Mouse (Mus musculus) spleen, embryonic (tissue): ENCODE measurements around the gene Rcsd1.

Source experiments
- CTCF ChIA-PET: fragments of 350-600 bp; sonication (Branson Sonifier 250); formaldehyde crosslinking; loops from one replicate; lab custom pipeline; 2022; lab: Charles Lee

Rcsd1 gene

GRCm38 (mm10) chr1:165709629-165710256 lies at the start of gene Rcsd1:
Gene Rcsd1 (minus strand): TSS chr1:165709757.
- CTCF ChIA-PET = no interaction called here

GRCm38 (mm10) chr1:165755194-165755593 lies 45.6 kb upstream of the Rcsd1 start:
- CTCF ChIA-PET = no interaction called here

GRCm38 (mm10) chr1:165754205-165754604 lies 44.6 kb upstream of the Rcsd1 start:
- CTCF ChIA-PET = no interaction called here

GRCm38 (mm10) chr1:165751838-165752237 lies 42.3 kb upstream of the Rcsd1 start:
- CTCF ChIA-PET = no interaction called here

- CTCF ChIA-PET = no interaction called here
Measured at GRCm38 (mm10) chr1:165751142-165751541, 41.6 kb upstream of the Rcsd1 start.

- CTCF ChIA-PET = no interaction called here
Measured at GRCm38 (mm10) chr1:165748053-165748452, 38.5 kb upstream of the Rcsd1 start.

GRCm38 (mm10) chr1:165741989-165742388 lies 32.4 kb upstream of the Rcsd1 start:
- CTCF ChIA-PET = interaction anchor here (0.7 kb wide), 1 partner anchor 130 kb away, joined by 11 read pairs; no protein-coding TSS in a partner anchor

GRCm38 (mm10) chr1:165738985-165739384 lies 29.4 kb upstream of the Rcsd1 start:
- CTCF ChIA-PET = no interaction called here

- CTCF ChIA-PET = no interaction called here
Measured at GRCm38 (mm10) chr1:165737867-165738266, 28.3 kb upstream of the Rcsd1 start.

- CTCF ChIA-PET = no interaction called here
Measured at GRCm38 (mm10) chr1:165737451-165737850, 27.9 kb upstream of the Rcsd1 start.

GRCm38 (mm10) chr1:165735826-165736818 lies 26.6 kb upstream of the Rcsd1 start:
- CTCF ChIA-PET = interaction anchor here (0.5 to 1.0 kb wide), 4 partner anchors 17 to 76 kb away, joined by 3 to 22 read pairs (median 4); no protein-coding TSS in a partner anchor

- CTCF ChIA-PET = interaction anchor here (0.6 to 1.0 kb wide), 2 partner anchors 74 to 80 kb away, joined by 3 read pairs; no protein-coding TSS in a partner anchor
Measured at GRCm38 (mm10) chr1:165734840-165735239, 25.3 kb upstream of the Rcsd1 start.

- CTCF ChIA-PET = no interaction called here
Measured at GRCm38 (mm10) chr1:165731553-165731952, 22.0 kb upstream of the Rcsd1 start.

- CTCF ChIA-PET = interaction anchor here (0.7 kb wide), 1 partner anchor 138 kb away, joined by 3 read pairs; no protein-coding TSS in a partner anchor
Measured at GRCm38 (mm10) chr1:165730129-165730528, 20.6 kb upstream of the Rcsd1 start.

- CTCF ChIA-PET = interaction anchor here (1.0 kb wide), 1 partner anchor 9 kb away, joined by 4 read pairs; no protein-coding TSS in a partner anchor
Measured at GRCm38 (mm10) chr1:165728057-165728639, 18.6 kb upstream of the Rcsd1 start.

- CTCF ChIA-PET = interaction anchor here (0.5 to 1.0 kb wide), 3 partner anchors 8 to 200 kb away, joined by 3 to 4 read pairs (median 3); no protein-coding TSS in a partner anchor
Measured at GRCm38 (mm10) chr1:165726986-165727385, 17.4 kb upstream of the Rcsd1 start.

- CTCF ChIA-PET = interaction anchor here (0.7 kb wide), 1 partner anchor 44 kb away, joined by 4 read pairs; no protein-coding TSS in a partner anchor
Measured at GRCm38 (mm10) chr1:165725039-165725644, 15.6 kb upstream of the Rcsd1 start.

GRCm38 (mm10) chr1:165724219-165725033 lies 14.9 kb upstream of the Rcsd1 start:
- CTCF ChIA-PET = no interaction called here

- CTCF ChIA-PET = interaction anchor here (0.6 kb wide), 1 partner anchor 78 kb away, joined by 4 read pairs; no protein-coding TSS in a partner anchor
Measured at GRCm38 (mm10) chr1:165722531-165723123, 13.1 kb upstream of the Rcsd1 start.
